Mouse (Mus musculus) E14TG2a.4 (cell line): ENCODE measurements around the gene Tbpl1.
A peak's percentile ranks its signal among the peaks of the same experiment; 100 is the strongest.

ENCODE experiments used
- H3K27me3 ChIP-seq: 2 replicates; pipeline ENCODE4 v1.6.1; 2014; ENCODE audit warnings: low read length, control low read depth; ENCODE audit not compliant: insufficient read depth
- H3K36me3 ChIP-seq: 2 replicates; pipeline ENCODE4 v1.6.1; 2014; ENCODE audit warnings: low read length, control low read depth; ENCODE audit not compliant: insufficient read depth
- H3K4me1 ChIP-seq: replicated peaks from 2 replicates; pipeline ENCODE4 v1.6.1; 2014; ENCODE audit warnings: low read depth, low read length, control low read depth
- H3K4me3 ChIP-seq: replicated peaks from 2 replicates; pipeline ENCODE4 v1.5.1; 2014; ENCODE audit warnings: mild to moderate bottlenecking, low read length
- H3K9me3 ChIP-seq: 2 replicates; pipeline ENCODE4 v1.6.1; 2014; ENCODE audit warnings: low read length, control low read depth
- CTCF ChIP-seq: conservative IDR thresholded peaks from 2 replicates; pipeline ENCODE4 v1.5.1; 2014; ENCODE audit warnings: low read length
- NANOG ChIP-seq: IDR thresholded peaks from 2 replicates; pipeline ENCODE4 v1.6.1; 2014; ENCODE audit warnings: borderline replicate concordance, low read length, mixed read lengths
- POU5F1 ChIP-seq: IDR thresholded peaks from 2 replicates; pipeline ENCODE4 v1.6.1; 2014; ENCODE audit warnings: low read length, borderline replicate concordance

The Tbpl1 gene

DNA sequence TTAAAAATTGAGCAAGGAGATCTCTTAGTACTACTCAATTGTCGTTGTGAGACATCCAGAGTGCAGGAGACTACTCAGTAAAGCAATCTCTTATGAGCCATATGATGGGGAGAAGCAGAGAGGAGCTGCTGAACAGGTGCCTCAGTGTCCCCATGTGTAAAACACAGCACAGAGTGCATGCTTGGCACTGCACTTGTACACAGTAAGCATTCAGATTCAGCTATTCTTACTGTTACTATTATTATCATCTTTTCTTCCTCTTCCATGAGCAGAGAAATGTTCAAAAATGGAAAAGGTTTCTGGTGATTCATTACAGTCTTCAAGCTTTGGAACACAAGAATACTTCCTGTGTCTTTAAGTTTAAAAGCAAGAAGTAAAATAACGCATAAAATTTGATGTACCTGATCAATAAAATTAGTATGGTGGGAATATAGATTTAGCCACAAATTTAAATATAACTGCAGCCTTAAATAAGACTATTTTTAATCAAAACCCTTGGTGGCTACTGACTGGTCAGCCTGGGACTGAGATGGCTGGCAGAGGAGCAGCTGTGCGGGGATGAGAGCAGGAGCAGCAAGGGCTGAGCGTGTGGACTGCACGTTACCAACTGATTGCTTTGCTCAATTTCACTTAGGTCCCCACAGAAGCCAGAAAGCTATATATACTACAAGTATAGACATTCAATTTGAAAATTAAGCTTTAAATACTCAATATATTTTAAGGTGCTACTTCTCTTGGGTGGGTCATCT lies 10.8 kb downstream of the Tbpl1 start:
- Histone ChIP-seq H3K27me3 (no peaks in the 10 kb centered on the region), H3K9me3 (no peaks in the 10 kb centered on the region), H3K4me3 (no peak overlapping the region), H3K4me1 (peaks cover 27% of the 10 kb centered on the region), H3K36me3 (peaks cover 3% of the 10 kb centered on the region; the same call in 1 of the 2 replicates)
- TF ChIP-seq CTCF (no peak), NANOG (no peak), POU5F1 (no peak)

DNA sequence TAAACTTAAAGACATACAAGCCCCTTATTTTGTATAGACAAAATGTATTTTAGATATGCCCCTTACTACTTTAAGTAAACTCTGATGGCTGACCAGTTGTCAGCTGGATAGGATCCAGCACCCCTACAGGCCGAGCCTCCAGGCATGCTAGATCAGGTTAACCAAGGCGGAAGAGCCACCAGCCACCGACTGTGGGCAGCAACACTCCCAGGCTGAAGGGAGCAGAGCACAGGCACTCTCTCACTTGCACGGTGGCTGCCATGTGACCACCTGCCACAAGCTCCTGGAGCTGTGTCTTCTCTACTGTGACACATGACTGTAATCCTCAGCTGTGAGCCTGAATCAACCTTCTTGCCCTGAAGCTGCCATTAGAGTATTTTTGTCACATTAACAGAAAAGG lies 13.3 kb downstream of the Tbpl1 start:
- H3K4me1 ChIP-seq, result peaks cover 24% of the 10 kb centered on the region
- H3K9me3 ChIP-seq, result no peaks in the 10 kb centered on the region
- no peak overlapping the region for H3K4me3 ChIP-seq
- peaks cover 3% of the 10 kb centered on the region; the same call in 1 of the 2 replicates for H3K36me3 ChIP-seq
- TF ChIP-seq NANOG (no peak), POU5F1 (no peak), CTCF (no peak)
- H3K27me3 ChIP-seq, result no peaks in the 10 kb centered on the region

DNA sequence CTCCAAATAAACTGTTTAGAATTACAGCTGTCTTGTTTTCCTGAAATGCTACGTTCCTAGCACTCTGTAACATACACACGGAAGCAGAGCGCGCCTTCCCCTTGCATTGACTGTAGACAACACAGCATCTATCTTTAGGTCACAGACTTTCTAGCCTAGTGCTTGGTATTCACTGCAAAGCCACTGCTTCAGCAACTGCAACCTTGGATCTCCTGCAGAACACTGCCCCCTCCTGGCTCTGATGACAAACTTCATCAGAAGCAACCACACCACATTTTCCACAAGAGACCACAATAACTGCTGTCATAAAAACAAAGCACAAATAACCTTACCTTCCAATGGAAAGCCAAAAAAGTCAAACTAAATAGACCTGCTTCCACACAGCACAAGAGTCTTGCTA lies 17.2 kb downstream of the Tbpl1 start:
- H3K4me3 ChIP-seq, result no peak overlapping the region
- no peaks in the 10 kb centered on the region for H3K27me3 ChIP-seq
- H3K9me3 ChIP-seq, result no peaks in the 10 kb centered on the region
- peaks cover 18% of the 10 kb centered on the region for H3K4me1 ChIP-seq
- TF ChIP-seq NANOG, result no peak
- peak; percentile 67 for TF ChIP-seq CTCF
- no peak for TF ChIP-seq POU5F1
- peaks cover 8% of the 10 kb centered on the region for H3K36me3 ChIP-seq

DNA sequence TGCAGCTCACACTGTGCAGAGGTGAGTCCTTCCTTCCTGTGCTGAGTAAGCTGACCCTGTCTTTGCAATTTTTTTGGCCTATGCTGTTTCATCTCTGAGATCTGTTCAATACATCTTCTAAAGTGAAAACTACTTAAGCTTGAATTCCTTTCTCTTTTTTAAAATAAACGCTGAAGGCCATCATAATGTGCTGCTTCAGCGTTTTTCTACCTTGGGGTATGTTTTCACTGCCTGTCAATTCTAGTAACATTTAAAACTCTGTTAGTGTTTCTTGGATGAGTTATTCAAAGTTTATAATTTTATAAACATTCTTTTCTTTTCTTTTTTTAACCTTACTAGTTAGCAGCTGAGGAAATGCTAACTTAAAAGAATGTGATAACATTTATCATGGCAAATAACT lies 18.8 kb downstream of the Tbpl1 start:
- Histone ChIP-seq H3K4me1 (peaks cover 14% of the 10 kb centered on the region), H3K27me3 (no peaks in the 10 kb centered on the region), H3K36me3 (peaks cover 24% of the 10 kb centered on the region), H3K9me3 (no peaks in the 10 kb centered on the region), H3K4me3 (no peak overlapping the region)
- TF ChIP-seq NANOG, result no peak
- TF ChIP-seq CTCF, result no peak
- no peak for TF ChIP-seq POU5F1

DNA sequence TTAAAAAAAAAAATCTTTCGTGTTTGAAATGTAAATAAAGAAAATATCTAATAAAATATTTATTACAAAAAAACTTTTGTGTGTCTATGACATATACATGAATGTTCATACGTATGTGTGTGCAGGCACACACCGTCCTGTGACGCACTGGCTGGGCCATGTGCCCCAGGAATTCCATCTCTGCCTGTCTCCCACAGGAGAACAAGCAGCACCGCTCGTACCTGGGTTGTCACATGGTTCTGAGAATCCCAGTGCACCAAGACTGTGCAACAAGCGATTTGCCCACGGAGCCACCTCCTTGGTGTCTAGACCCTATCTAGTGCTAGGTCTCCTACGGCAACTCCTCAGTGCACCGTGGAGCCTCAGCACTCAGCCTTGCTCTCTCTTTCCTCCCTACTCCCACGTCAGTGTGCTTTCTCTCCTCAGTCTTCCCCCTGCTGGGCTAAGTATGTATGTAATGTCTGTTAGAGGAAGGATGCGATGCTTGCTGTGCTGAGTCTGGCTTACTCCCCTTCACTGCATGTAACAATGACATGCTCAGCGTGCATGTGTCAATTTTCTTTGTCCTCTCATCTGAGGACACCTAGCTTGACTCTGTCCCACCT lies 21.5 kb downstream of the Tbpl1 start:
- TF ChIP-seq POU5F1, result no peak
- no peak for TF ChIP-seq CTCF
- TF ChIP-seq NANOG, result no peak
- Histone ChIP-seq H3K4me3 (no peak overlapping the region), H3K4me1 (peaks cover 14% of the 10 kb centered on the region), H3K36me3 (peaks cover 50% of the 10 kb centered on the region), H3K27me3 (no peaks in the 10 kb centered on the region), H3K9me3 (no peaks in the 10 kb centered on the region)

DNA sequence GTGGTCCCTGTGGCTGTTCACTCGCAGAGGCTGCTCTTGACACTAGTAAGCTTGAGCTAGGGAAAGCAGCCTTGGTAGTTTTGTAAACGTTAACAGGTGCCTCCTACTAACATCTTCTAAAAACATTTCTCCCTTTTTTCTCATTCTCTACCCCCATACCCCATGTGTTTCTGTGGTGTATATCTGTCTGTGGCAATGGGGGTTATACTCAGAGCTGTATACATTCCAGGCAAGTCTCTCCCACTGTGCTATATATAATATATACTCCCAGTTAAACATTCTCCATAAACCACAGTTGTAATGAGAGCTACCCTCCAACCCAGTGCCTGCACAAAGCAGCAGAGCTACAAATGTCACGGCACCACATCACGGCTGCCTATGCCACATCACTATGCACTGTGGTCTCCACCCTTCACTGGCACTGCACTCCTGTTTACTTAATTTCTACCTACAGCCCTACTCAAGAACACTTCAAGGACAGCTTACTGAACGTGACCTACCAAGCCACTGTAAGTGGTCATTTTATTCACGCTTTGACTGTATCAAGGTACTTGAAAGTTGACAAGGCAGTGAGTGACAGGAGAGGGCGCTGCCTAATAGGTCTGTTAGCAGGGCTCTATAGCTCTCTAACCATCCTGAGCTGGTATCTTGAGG lies 23.4 kb downstream of the Tbpl1 start:
- Histone ChIP-seq H3K4me1 (peaks cover 10% of the 10 kb centered on the region), H3K27me3 (no peaks in the 10 kb centered on the region), H3K36me3 (peaks cover 59% of the 10 kb centered on the region), H3K9me3 (no peaks in the 10 kb centered on the region), H3K4me3 (no peak overlapping the region)
- TF ChIP-seq NANOG (no peak), CTCF (no peak), POU5F1 (no peak)

DNA sequence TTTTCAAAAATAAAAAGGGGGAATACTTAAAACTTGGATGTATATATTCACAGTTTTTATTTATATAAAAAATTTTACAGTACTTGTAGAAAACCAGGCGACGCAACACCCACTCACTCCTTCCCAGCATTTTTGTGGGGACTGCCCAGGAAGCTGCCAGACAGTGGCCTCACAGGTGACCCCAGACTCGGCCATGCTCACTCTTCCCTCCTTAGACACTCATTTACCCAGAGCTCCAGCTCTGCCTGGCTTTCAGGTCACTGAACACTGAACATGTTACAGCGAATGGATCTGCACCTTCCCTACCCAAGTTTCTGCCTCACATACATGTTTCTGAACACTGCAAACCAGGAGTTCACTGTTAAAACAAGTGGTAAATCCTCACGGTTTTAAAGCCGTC lies 27.9 kb downstream of the Tbpl1 start:
- H3K9me3 ChIP-seq, result no peaks in the 10 kb centered on the region
- H3K27me3 ChIP-seq, result no peaks in the 10 kb centered on the region
- H3K4me3 ChIP-seq, result no peak overlapping the region
- H3K4me1 ChIP-seq, result peaks cover 32% of the 10 kb centered on the region
- TF ChIP-seq POU5F1 (no peak), NANOG (no peak), CTCF (no peak)
- H3K36me3 ChIP-seq, result peaks cover 53% of the 10 kb centered on the region

DNA sequence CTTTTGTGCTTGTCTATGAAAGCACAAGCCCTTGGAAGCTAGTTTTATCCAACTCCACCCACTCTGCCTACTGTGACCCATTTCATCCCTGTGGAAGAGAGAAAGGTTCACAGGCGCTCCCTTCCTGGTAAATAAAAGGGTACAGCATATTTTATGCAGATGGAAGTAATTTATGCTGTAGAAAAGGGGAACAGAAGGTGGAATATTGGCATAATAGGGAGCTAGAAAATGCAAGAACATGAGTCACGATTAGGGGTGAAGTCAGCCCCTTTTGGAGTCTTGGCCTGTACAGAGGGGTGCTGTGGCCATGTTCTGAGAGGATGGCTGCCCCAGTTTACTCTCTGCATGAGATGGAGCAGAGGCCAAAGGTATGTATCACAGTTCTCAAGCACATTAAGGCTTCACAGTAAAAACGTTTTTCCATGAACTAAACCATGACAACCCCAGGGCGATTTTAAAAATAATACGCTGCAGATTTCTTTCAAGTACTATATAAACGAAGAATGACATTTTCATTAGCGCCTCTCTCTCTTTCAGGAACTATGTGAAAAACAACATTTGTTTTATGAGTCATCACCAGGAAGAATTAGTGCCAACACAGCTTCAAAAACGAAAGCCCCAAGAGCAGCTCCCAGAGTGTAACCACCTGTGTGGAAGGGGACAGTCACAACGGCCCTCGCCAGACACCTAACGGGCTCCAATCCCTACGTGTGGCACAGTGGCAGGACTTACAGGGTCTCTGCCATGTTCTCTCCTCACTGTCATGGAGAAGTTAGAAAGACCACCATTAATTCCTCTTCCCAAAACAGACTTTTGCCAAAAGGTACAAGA lies 30.0 kb downstream of the Tbpl1 start:
- Histone ChIP-seq H3K36me3 (peaks cover 32% of the 10 kb centered on the region), H3K4me1 (peaks cover 54% of the 10 kb centered on the region), H3K4me3 (no peak overlapping the region), H3K9me3 (no peaks in the 10 kb centered on the region), H3K27me3 (no peaks in the 10 kb centered on the region)
- TF ChIP-seq NANOG (no peak), POU5F1 (no peak), CTCF (no peak)
